Mouse (Mus musculus): ENCODE data around the gene C2cd4b.

Gene C2cd4b

GRCm38 (mm10) chr9:67759163-67759955, at the start of gene C2cd4b:
Gene C2cd4b (plus strand): TSS chr9:67759437.
- DNase-seq (ENCODE audit: low spot score) = no peak

GRCm38 (mm10) chr9:67711051-67711877, 48.0 kb upstream of the C2cd4b start:
- no peak for DNase-seq (ENCODE audit: low spot score)

- DNase-seq (ENCODE audit: low spot score) = no peak
Measured at GRCm38 (mm10) chr9:67712146-67712545, 47.1 kb upstream of the C2cd4b start.

GRCm38 (mm10) chr9:67717081-67717480, 42.2 kb upstream of the C2cd4b start:
- DNase-seq (ENCODE audit: low spot score) = no peak

GRCm38 (mm10) chr9:67718596-67718995, 40.6 kb upstream of the C2cd4b start:
- no peak for DNase-seq (ENCODE audit: low spot score)

- DNase-seq (ENCODE audit: low spot score) = no peak
Measured at GRCm38 (mm10) chr9:67720150-67720549, 39.1 kb upstream of the C2cd4b start.

- DNase-seq (ENCODE audit: low spot score) = no peak
Measured at GRCm38 (mm10) chr9:67722378-67722777, 36.9 kb upstream of the C2cd4b start.

GRCm38 (mm10) chr9:67725196-67725595, 34.0 kb upstream of the C2cd4b start:
- DNase-seq (ENCODE audit: low spot score) = no peak

- DNase-seq (ENCODE audit: low spot score) = no peak
Measured at GRCm38 (mm10) chr9:67733716-67734115, 25.5 kb upstream of the C2cd4b start.

- no peak for DNase-seq (ENCODE audit: low spot score)
Measured at GRCm38 (mm10) chr9:67735426-67735825, 23.8 kb upstream of the C2cd4b start.

- no peak for DNase-seq (ENCODE audit: low spot score)
Measured at GRCm38 (mm10) chr9:67741256-67741655, 18.0 kb upstream of the C2cd4b start.

- DNase-seq (ENCODE audit: low spot score) = no peak
Measured at GRCm38 (mm10) chr9:67753411-67754182, 5.6 kb upstream of the C2cd4b start.

GRCm38 (mm10) chr9:67754713-67755112, 4.5 kb upstream of the C2cd4b start:
- DNase-seq (ENCODE audit: low spot score) = no peak

GRCm38 (mm10) chr9:67758686-67759085, 551 bp upstream of the C2cd4b start:
- DNase-seq (ENCODE audit: low spot score) = no peak

GRCm38 (mm10) chr9:67759956-67760764, 923 bp downstream of the C2cd4b start:
- DNase-seq (ENCODE audit: low spot score) = peak; percentile 11

- DNase-seq (ENCODE audit: low spot score) = no peak
Measured at GRCm38 (mm10) chr9:67760991-67761390, 1.8 kb downstream of the C2cd4b start.

GRCm38 (mm10) chr9:67763326-67763725, 4.1 kb downstream of the C2cd4b start:
- DNase-seq (ENCODE audit: low spot score) = no peak

GRCm38 (mm10) chr9:67766405-67766804, 7.2 kb downstream of the C2cd4b start:
- no peak for DNase-seq (ENCODE audit: low spot score)

- no peak for DNase-seq (ENCODE audit: low spot score)
Measured at GRCm38 (mm10) chr9:67766948-67767347, 7.7 kb downstream of the C2cd4b start.

GRCm38 (mm10) chr9:67768843-67769242, 9.6 kb downstream of the C2cd4b start:
- no peak for DNase-seq (ENCODE audit: low spot score)

GRCm38 (mm10) chr9:67769401-67769800, 10.2 kb downstream of the C2cd4b start:
- no peak for DNase-seq (ENCODE audit: low spot score)

All from ovary, adult 18-20 months (tissue).